Mouse (Mus musculus) cortical plate, adult 2 months (tissue): ENCODE results near the gene Oxsr1. TPM values are rescaled to one million over a fixed set of nuclear protein-coding genes. Genes with fewer than 3 reads are reported as not detected.

Experiments
- H3K27ac ChIP-seq: fragments of 200-500 bp; 2 replicates; pipeline ENCODE4 v1.5.1; 2012; ENCODE audit warnings: low read length, control low read depth, inconsistent platforms; ENCODE audit not compliant: insufficient read depth
- H3K4me1 ChIP-seq: fragments of 200-500 bp; 2 replicates; pipeline ENCODE4 v1.6.1; 2011; ENCODE audit warnings: low read length; ENCODE audit not compliant: control insufficient read depth, insufficient read depth
- H3K4me3 ChIP-seq: fragments of 200-500 bp; 2 replicates; pipeline ENCODE4 v1.5.1; 2011; ENCODE audit warnings: mild to moderate bottlenecking, low read length, control low read depth; ENCODE audit not compliant: insufficient read depth
- CTCF ChIP-seq: fragments of 200-500 bp; IDR thresholded peaks from 2 replicates; pipeline ENCODE4 v1.5.1; 2011; ENCODE audit warnings: mild to moderate bottlenecking, control low read depth, low read length; ENCODE audit not compliant: insufficient read depth; ENCODE audit errors: extremely low read depth
- POLR2A ChIP-seq: fragments of 200-500 bp; IDR thresholded peaks from 2 replicates; pipeline ENCODE4 v1.6.1; 2011; ENCODE audit warnings: mild to moderate bottlenecking, low read length, control low read depth; ENCODE audit not compliant: insufficient read depth; ENCODE audit errors: extremely low read depth
- polyA plus RNA-seq: library from polyadenylated mRNA; depleted of rRNA; stranded (reverse); fragments of >200 nt; gene quantifications from 2 replicates; pipeline ENCODE4 v1.2.3, GENCODE M21; 2012

Gene Oxsr1
- polyA plus RNA-seq, 1 experiment: 46.9 TPM

DNA sequence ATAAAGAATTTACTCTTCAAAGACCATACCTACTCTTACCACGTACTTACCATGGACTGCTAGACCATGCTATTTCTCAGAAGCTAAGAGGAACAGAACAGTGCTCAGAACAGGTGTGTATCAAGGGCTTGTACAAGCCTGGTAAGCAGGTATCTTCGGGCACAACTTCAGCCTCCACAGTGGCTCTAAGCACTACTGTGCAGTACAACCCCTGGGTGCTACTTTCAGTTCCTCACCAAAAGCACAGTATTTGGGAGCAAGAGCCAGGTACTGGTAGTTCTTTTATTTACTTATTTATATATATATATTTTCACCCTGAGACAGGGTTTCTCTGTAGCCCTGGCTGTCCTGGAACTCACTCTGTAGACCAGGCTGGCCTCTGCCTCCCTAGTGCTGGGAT is 61.4 kb downstream of the Oxsr1 start:
- TF ChIP-seq CTCF: no peak
- no peak for TF ChIP-seq POLR2A
- no peaks in the 10 kb centered on the region for H3K4me1 ChIP-seq
- no peak overlapping the region for H3K27ac ChIP-seq
- H3K4me3 ChIP-seq: no peak overlapping the region

DNA sequence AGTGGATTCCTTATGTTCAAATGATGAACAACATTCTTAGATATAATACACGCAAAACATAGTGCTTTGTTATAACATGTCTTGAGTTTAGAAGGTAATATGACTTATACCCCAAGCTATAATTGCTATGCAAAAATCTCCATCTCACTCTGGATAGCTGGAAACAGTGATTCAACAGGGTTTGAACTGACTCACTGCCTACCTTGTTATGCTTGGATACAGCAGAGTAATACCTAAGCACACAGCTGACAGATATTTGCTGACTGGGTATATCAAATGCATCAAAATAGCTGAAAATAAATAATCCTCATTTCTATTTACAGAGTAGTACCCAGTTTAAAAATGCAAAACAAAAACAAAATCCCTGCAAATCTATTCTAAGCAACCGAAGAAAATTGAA is 63.4 kb downstream of the Oxsr1 start:
- H3K4me1 ChIP-seq: no peaks in the 10 kb centered on the region
- H3K4me3 ChIP-seq: no peak overlapping the region
- no peak overlapping the region for H3K27ac ChIP-seq
- TF ChIP-seq POLR2A: no peak
- TF ChIP-seq CTCF: no peak

DNA sequence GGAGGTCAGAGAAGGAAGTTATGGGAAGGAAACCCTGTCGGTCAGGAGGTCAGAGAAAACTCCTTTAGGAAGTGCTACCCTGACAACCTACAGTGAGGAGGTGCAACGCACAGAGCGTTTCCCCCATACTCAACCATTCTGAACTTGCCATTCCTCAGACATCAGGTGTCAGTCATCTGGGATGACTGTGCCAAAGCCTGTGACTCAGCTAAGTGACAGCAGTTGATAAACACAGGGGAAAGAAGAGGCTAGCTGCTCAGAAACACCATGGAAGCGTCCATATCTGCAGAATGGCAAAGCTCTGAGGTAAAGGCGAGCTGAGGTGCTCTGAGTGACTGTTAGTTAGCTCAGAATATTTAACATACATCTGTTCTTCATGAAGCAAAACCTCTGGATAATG is 64.1 kb downstream of the Oxsr1 start:
- TF ChIP-seq POLR2A (no peak), CTCF (no peak)
- Histone ChIP-seq H3K4me3 (no peak overlapping the region), H3K4me1 (no peaks in the 10 kb centered on the region), H3K27ac (no peak overlapping the region)

DNA sequence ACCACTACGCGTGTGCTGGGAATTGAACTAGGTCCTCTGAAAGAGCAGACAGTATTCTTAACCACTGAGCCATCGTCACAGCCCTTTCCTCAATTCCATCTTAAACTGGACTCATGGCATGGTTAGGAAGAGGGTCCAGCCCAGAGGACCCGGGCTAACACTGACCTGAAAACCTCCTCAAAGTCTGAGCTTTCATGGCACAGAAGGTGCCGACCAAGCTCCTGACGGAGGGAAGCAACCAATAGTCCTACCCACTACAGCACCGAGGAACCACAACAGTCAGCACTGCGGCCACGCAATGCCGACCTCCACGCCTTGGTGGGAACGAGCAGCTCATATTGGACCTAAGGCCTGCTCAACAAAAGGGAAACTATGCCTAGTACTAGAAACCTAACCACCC is 66.1 kb downstream of the Oxsr1 start:
- TF ChIP-seq POLR2A (no peak), CTCF (no peak)

DNA sequence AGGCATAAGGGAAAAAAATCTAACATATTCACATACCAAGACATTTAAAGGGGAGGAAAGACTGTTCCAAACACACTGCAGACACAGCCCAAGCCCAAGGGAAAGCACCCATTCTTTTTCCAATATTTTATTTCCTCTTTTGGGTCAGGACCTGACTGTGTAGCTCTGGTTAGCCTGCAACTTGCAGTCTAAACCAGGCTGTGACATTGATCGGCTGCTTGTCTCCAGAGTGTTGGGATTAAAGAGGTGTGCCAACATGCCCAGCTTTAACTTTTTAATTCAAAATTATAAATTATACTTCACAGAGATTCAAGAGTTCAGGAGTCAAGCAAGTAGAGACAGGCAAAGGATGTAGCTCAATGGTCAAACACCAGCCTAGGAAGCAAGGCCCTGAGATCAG is 67.1 kb downstream of the Oxsr1 start:
- no peak overlapping the region for H3K4me3 ChIP-seq
- TF ChIP-seq POLR2A (no peak), CTCF (no peak)
- H3K4me1 ChIP-seq: no peaks in the 10 kb centered on the region
- no peak overlapping the region for H3K27ac ChIP-seq

More for the DNA sequence above, 66.1 kb downstream of the Oxsr1 start:
- no peak overlapping the region for H3K4me3 ChIP-seq
- no peaks in the 10 kb centered on the region for H3K4me1 ChIP-seq
- no peak overlapping the region for H3K27ac ChIP-seq

DNA sequence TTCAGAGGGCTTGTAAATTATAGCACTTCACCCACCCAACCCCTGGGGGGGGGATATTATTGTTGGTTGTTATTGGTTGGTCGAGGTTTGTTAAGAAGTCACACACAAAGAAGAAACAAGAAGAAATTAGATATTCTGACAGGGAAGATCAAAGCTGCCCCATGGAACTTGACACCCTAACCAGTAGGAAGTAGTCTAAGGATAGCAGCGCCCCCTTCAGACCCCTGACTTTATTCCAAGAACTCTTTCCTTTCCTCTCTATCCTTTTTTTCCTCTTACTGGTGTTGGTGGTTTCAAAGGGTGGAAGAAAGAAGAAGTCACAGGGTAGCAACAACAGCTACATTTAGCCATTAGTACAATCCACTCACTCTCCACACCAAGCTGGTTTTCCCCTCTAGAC is 68.0 kb downstream of the Oxsr1 start:
- no peak for TF ChIP-seq CTCF
- TF ChIP-seq POLR2A: no peak
- Histone ChIP-seq H3K27ac (no peak overlapping the region), H3K4me3 (no peak overlapping the region), H3K4me1 (no peaks in the 10 kb centered on the region)

DNA sequence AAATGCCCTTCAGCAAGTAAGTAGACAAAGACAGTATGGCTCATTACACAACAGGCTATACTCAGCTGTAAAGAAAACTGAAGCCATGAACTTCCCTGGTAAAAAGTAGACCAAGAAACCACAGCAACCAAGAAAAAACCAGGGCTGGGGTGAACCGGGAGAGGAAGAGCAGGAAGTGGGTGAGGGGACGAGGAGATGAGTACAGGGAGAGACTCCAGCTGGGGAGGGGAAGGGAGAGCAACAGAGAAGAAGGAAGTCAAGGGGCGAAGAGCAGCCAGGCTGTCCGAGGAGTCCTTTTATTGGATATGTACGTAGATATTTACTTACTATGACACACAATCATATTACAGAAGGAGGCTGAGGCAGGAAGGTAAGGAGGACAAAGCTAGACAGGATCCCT is 74.2 kb downstream of the Oxsr1 start:
- TF ChIP-seq CTCF: no peak
- Histone ChIP-seq H3K4me3 (no peak overlapping the region), H3K4me1 (no peaks in the 10 kb centered on the region), H3K27ac (no peak overlapping the region)

DNA sequence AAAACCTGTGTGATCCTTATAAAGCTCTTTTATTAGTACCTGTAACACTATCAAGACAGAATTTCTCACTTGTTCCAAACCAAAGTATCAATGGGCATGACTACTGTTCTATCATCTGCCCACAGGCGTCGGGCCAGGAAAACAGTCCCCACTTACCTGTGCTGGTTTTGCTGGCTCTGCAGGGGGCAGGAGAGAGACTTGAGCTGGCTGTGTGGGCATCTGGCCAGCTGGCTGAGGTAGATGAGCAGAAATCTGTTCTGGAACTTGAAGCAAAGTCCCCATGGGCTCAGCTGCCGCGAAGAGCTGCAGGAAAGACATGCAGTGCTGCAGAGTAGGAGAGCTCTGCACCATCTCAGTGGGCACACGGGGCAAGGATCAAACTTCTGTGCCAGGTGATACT is 75.4 kb downstream of the Oxsr1 start:
- TF ChIP-seq CTCF: no peak
- TF ChIP-seq POLR2A: no peak
- H3K27ac ChIP-seq: no peak overlapping the region
- H3K4me1 ChIP-seq: no peaks in the 10 kb centered on the region
- no peak overlapping the region for H3K4me3 ChIP-seq

DNA sequence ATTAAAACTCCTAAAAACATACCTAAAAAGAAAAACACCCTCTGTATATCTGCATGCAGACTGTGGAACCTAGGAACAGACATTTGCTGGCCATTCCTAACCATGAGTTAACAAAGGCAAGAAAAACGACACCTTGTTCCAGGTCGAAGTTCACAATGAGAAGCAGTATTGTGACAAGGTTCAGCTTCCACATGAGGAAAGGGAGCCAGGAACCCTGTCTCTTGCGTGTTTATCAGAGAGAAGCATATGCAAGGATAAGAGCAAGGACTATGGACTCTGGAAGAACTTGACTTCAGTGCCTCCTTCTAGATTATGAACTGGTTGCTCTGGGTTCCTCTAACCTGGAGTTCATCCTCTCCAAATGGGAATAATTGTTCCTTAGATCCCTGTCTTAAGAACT is 78.2 kb downstream of the Oxsr1 start:
- H3K4me3 ChIP-seq: no peak overlapping the region
- H3K4me1 ChIP-seq: no peaks in the 10 kb centered on the region
- no peak overlapping the region for H3K27ac ChIP-seq
- TF ChIP-seq CTCF: no peak
- no peak for TF ChIP-seq POLR2A

DNA sequence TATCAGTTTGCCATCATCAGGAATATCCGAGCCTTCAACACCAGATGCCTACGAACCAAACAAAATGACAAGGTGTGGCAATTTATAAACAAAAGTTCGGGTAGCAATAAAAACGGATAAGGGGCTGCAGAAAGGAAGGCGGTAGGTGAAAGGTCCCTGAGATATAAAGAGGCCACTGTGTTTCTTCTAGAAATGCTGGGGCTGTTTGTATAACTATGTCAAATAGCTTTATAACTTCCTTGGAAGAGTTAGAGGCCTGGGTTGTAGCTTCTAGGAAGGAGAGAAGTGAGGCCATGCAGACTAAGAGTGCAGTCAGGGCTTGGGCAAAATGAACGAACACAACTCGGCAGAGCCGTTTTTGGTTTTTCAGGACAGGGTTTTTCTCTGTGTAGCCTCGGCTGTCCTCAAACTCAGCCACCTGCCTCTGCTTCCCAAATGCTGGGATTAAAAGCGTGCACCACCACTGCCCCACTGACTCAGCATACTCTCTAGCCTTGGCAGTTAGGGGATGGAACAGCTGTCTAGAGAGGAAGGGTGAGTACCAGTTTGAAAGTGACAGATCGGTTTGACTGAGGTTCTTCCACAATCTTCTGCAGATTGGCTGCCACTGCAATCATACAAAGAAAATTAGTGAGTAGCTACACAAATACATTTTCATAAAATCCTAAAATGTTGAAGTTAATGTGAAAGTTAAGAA is 80.9 kb downstream of the Oxsr1 start:
- no peak overlapping the region for H3K4me3 ChIP-seq
- H3K27ac ChIP-seq: no peak overlapping the region
- no peaks in the 10 kb centered on the region for H3K4me1 ChIP-seq
- TF ChIP-seq POLR2A: no peak
- TF ChIP-seq CTCF: no peak
